Mouse (Mus musculus) heart, adult 9 months (tissue): Measurements from ENCODE around the gene Sos1.

Experiments used
- DNase-seq, 2 experiments: peaks; one replicate each; pipeline ENCODE4 v3.0.0; 2022; ENCODE audit warnings: low spot score in 2 of 2

Sos1 gene

DNA sequence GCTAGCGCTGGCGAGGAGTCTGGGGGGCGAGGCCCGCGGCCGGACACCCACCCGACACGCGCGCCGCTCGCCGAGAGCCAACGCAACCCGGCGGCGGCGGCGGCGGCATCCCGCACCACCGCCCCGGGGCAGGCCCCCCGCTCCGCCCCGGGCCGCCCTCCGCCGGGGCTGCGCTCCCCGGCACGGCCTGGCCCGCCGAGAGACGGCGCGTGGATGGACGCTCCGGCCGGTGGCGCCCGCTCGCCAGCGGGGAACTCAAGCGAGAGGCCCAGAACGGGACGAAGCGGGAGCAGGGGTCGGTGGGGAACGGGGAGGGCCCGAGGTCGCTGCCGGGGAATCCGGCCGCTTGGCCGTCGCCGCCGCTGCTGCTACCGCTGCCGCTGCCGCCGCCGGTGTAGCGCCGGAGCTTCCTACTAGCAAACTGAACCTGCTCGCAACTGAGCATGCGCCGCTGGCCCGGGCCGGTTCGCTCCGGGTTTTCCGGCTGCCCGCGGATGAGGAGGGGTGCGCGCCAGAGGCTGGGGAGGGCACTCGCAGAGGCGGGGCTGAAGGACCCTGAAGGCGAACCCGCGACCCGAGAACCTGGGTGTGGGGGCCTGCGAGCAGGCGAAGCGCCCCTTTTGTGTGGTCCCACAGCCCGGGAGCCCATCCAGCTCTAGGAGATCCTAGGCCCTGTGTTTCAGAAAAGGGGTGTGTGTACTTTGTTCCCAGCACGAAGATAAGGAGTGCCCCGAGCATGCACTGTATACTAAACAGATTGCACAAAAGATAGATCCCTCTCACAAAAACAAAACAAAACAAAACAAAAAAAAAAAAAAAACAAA lies at the start of gene Sos1:
TSS of gene Sos1 (minus strand) at position 423 of the 824 bp plus-strand sequence.
- peak; percentile 95 to 96 for DNase-seq

DNA sequence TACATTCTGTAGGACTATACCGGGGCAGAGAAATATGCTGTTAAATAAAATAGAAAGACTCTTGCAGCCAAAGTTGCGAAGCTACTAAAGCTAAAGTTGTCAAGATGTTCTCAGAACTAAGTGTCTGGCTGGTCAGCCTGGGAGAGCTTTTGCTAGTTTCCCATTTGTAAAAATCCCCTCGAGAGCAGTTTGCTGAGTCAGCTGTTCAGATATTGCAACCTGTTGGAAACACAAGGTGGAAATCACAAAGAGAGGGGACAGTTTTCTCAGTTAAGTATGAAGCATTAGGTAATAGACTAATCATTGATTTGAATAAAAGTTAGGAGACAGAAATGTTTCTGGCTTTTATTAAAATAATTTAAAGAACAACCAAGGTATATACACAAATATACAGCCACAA lies 43.0 kb upstream of the Sos1 start:
- no peak for DNase-seq

GRCm38 (mm10) chr17:80522229-80522556 lies 41.9 kb upstream of the Sos1 start:
- DNase-seq = no peak

- DNase-seq = no peak
Observed at GRCm38 (mm10) chr17:80521521-80522228, 41.4 kb upstream of the Sos1 start.

- no peak for DNase-seq
Observed at GRCm38 (mm10) chr17:80520537-80520936, 40.3 kb upstream of the Sos1 start.

- no peak for DNase-seq
Observed at GRCm38 (mm10) chr17:80518811-80519210, 38.6 kb upstream of the Sos1 start.

DNA sequence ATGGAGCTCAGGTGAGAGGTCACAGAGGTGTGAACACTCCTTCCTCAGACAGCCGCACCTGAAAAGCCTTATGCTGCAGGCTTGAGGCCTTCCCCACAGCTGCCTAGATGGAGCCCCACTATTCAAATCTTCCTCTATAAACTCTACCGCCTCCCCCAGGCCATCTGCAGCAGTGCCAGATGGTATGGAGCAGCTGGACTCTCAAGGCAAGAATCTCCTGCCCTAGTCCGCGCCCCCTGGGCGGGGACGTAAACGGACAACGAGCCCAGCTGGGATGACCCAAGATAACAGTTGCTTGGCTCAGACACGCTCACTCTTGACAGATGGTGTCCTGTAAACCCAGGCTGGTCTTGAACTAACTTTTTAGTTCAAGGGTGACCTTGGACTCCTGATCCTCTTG lies 37.0 kb upstream of the Sos1 start:
- DNase-seq = no peak

DNA sequence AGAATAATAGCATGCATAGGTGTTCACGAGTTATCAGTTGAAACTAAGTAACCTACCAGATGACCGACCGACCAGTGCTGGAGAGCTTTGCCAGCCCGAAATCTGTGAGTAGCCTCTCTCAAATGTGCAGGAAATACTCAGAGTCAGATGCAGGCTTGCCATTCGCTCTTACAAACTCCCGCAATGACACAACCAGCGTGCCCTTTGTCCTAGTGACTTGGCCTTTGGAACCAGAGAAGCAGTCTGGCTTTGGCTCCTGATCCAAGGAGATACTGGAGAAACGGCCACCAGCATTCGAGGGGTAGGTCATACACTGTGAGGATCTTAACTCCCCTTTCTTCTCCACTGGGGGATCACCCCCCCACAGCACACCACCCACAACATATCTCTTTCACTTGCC lies 35.7 kb upstream of the Sos1 start:
- no peak for DNase-seq

DNA sequence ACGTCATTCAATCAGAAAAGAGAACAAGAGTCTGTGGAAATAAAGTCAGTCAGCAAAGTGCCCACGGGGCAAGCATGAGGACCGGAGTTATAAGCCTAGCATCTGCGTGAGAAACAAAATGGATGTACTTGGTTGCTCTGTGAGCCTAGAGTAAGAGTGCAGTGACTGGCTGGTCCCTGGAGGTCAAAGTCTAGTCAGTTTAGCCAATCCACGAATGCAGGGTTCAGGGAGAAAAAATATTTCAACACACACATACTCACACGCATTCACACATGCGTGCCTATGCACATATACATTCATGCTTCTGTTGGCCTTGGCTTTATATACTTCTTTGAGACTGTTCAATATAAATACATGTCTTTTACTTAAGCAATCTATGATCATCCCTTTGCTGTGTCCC lies 35.3 kb upstream of the Sos1 start:
- DNase-seq = no peak

GRCm38 (mm10) chr17:80513766-80514165 lies 33.5 kb upstream of the Sos1 start:
- no peak for DNase-seq

- DNase-seq = no peak
Observed at GRCm38 (mm10) chr17:80510459-80510855, 30.2 kb upstream of the Sos1 start.

DNA sequence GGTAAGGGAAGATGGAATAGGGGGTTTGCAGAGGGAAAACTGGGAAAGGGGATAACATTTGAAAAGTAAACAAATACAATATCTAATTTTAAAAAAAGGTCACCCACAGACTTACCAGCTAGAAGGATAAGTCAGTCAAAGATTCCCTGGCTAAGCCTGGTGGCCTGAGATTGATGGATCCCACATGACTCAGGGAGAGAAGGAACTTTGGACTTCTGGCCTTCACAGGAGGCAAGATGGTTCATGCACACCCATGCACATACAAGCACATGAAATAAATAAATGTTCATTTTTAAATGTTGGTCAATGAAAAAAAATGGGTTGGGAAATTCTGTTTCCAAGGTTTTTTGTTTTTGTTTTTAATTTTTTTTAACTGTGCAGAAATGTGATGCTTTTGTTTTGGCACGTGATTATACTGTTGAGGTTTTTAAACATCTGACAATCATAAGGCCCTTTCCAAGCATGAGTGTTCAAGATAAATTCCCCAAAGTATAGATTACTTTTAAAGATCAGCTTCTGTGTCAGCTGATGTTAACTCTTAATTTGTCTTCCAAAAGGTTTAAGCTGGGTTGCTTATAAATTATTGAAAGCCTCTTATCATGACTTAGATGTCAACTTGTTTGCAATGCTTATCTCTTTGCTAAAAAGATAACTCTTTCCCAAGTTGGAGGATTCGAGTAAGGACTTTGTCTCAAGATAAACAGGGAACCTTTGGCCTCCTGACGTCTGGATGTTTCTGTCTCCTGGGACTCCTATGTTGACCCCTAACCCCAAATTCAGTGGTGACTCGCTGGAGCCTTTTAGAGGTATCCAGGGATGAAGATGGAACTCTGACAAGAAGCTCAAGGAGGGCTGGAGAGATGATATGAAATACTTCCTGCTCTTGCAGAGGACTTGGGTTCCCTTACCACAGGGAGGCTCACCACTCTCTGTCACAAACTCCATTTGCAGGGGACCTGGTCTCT lies 29.5 kb upstream of the Sos1 start:
- DNase-seq = no peak

DNA sequence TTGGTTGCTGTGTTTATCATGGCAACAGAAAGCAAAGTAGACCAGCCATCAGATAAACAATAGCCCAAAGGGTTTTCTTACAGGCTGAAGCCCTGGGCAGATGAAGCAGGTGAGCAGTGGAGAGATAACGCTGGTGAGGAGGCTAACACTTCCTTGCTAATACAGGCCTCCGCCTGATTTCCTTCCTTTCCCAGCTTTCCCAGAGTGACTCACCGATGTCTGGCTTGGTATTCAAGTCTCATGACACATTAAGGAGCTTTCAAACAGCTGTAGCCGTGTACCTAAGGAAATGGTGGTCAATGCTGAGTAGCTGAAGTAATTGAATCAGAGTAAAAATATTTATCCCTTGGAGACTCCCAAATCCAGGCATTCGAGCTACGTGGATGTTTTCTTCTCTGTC lies 25.5 kb upstream of the Sos1 start:
- no peak for DNase-seq

- no peak for DNase-seq
Observed at GRCm38 (mm10) chr17:80505342-80505741, 25.1 kb upstream of the Sos1 start.

DNA sequence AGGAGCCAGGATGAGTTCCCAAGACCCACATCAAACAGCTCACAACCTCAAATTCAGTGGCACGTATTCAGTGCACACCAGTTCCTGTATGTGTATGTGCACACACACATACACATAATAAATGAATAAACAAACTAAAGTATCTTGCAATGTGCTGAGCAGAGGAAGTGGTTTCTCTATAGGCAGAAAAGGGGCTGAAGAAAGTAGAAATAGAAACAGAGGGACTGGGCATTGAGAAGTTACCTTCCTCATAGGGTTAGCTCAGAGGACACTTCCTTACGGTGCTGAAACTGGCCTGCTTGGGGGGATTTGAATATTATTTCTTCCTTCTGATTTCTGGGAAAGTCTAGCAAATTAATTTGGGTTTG lies 21.5 kb upstream of the Sos1 start:
- no peak for DNase-seq

GRCm38 (mm10) chr17:80501037-80501804 lies 21.0 kb upstream of the Sos1 start:
- no peak for DNase-seq

- DNase-seq = no peak
Observed at GRCm38 (mm10) chr17:80500025-80500424, 19.8 kb upstream of the Sos1 start.

GRCm38 (mm10) chr17:80498600-80499268 lies 18.5 kb upstream of the Sos1 start:
- DNase-seq = no peak

GRCm38 (mm10) chr17:80497183-80497601 lies 16.9 kb upstream of the Sos1 start:
- no peak for DNase-seq

DNA sequence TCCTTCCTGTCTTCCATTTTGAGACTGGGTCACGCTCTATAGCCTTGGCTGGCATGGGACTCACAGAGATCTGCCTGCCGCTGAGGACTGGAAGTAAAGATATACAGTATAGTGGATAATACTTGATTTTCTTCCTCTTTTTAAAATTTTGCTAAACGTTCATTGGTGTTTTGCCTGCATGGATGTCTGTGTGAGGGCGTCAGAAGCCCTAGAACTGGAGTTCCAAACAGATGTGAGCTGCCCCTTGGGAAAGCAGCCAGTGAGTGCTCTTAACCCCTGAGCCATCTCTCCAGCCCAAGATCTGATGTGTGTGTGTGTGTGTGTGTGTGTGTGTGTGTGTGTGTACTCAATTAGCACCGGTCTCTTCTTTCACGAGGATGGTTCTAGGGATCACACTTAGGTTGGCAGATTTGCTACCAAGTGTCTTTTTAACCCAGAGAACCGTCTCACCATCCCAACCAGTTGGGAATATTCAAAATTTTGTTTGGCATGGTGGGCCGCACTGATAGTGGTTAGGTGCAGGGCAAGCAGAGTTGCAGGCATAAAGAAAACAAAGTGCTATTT lies 16.4 kb upstream of the Sos1 start:
- no peak for DNase-seq

GRCm38 (mm10) chr17:80496185-80496584 lies 15.9 kb upstream of the Sos1 start:
- no peak for DNase-seq
